Mouse (Mus musculus): ENCODE measurements around the gene Phf3.

Gene Phf3

DNA sequence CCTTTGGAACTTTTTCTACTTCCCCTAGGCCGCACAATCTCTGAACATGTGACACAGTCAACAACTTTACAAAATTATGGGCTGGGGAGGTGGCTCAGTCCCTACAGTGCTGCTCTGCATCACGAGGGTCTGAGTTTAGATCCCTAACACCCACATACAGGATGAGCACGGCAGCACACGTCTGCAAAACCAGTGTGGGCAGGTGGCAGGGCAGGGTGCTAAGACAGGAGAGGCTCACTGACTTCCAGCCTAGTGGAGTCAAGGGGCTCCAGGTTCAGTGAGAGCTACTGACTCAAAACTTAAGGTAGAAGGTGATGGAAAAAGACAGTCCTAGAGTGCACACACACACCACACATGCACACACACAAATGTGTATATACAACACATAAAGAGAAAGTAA is 40.9 kb downstream of the Phf3 start:
- no peak for DNase-seq (ENCODE audit: low spot score in 2 of 2)

GRCm38 (mm10) chr1:30819414-30819813 is 54.3 kb downstream of the Phf3 start:
- no peak for DNase-seq (ENCODE audit: low spot score in 2 of 2)

GRCm38 (mm10) chr1:30815609-30816008 is 58.1 kb downstream of the Phf3 start:
- no peak for DNase-seq (ENCODE audit: low spot score in 2 of 2)

GRCm38 (mm10) chr1:30814987-30815386 is 58.7 kb downstream of the Phf3 start:
- no peak for DNase-seq (ENCODE audit: low spot score in 2 of 2)

DNA sequence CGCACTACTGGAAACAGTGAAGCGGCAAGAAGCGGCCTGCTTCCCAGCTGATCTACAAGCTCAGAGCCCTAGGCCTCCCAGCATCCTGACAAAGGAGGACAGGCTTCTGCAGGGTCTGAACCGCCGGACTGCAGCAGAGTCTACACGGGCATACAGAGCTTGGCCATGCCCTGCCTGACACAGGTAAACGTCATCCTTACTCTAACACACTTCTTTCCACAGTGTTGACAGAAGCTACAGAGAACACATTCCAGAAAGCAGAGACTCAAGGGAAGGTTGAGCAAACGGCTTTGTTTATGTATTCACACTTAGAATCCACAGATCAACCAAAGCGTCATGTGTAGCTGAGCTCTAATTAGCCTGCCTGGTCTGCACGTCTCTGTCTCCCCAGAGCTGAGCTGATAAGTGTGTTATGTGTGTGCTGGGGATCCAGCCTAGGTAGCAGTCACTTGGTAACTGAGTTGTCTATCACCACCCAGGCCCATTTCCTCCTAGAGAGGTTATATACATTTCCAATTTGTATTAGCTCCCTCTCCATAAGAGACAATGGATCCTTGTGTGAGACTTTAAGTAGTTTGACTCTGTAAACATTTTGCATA is 65.5 kb downstream of the Phf3 start:
- DNase-seq (ENCODE audit: low spot score in 2 of 2), result peak in 1 of 2 experiments; percentile 48

DNA sequence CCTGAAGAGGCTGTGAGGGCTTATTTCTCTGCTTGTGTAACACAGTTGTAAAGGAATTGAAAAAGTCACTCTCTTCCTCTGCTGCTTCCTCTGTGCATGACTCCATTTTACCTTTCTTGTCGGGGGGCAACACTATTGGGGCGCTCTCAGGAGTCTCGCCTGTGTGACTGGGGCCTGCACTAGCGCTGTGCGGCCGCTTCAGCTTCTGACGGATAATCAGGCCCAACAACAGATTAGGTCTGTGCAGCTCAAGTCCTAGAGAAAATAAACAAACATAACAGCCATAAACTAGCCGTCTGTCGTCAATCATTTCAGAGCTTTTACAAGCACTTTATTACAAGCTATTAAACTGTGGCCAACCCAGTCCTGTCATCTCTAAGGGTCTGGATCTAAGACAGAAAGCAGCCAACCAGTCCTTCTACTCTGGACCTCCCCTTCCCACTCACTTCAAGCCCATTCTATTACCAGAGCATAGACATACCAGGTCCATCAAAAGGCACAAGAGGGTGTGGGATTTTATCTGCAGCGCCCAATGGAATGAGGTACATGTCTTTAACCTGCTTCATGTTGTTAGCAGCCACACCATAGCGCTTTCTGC is 67.9 kb downstream of the Phf3 start:
- peak in 1 of 2 experiments; percentile 47 for DNase-seq (ENCODE audit: low spot score in 2 of 2)

DNA sequence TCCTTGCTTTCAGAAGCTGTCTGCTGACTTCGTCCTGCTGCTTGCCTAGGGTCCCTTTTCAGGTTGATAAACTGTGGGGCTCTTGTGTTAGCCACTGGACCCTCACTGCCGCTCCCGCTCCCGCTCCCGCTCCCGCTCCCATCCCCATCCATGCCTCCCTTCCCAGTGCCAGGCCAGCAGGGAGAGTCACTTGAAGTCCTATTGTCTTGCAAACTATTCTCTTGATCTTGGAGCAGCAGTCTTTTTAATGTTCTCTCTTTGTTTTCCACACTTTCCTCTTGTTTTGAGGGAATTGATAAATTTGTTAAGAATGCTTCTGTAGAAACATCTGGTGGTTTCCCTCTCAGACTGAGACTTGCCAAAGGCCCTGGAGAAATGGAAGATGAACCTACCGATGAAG is 68.8 kb downstream of the Phf3 start:
- DNase-seq (ENCODE audit: low spot score in 2 of 2), result no peak

- DNase-seq (ENCODE audit: low spot score in 2 of 2), result peak in 1 of 2 experiments; percentile 50
These were observed 71.8 kb downstream of the Phf3 start for GRCm38 (mm10) chr1:30801911-30802310.

- DNase-seq (ENCODE audit: low spot score in 2 of 2), result no peak
These were observed 74.4 kb downstream of the Phf3 start for GRCm38 (mm10) chr1:30799277-30799834.

- DNase-seq (ENCODE audit: low spot score in 2 of 2), result peak in 1 of 2 experiments; percentile 54
These were observed 79.1 kb downstream of the Phf3 start for GRCm38 (mm10) chr1:30794606-30795005.

- peak in 1 of 2 experiments; percentile 42 for DNase-seq (ENCODE audit: low spot score in 2 of 2)
These were observed 80.3 kb downstream of the Phf3 start for GRCm38 (mm10) chr1:30793357-30793883.

DNA sequence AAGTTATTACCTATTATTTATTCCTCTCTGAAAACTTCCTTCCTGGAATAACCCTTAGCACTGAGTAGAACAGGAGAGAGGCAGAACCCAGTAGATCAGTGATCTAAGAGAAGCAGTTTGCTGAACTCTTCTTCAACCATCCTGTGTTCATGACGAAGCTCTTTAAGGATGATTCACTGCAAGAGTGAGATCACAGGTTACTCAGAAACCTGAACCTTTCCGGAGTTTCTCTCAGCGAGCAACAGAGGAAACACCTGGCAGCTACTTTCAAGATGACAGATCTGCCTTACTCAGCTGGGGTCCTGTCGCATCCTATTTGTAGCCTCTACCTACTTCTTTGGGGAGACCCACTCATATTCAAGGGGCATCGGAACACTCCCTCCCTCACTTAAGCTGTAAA is 80.8 kb downstream of the Phf3 start:
- DNase-seq (ENCODE audit: low spot score in 2 of 2), result no peak

GRCm38 (mm10) chr1:30790220-30790619 is 83.5 kb downstream of the Phf3 start:
- no peak for DNase-seq (ENCODE audit: low spot score in 2 of 2)

GRCm38 (mm10) chr1:30789689-30790088 is 84.0 kb downstream of the Phf3 start:
- peak in 1 of 2 experiments; percentile 16 for DNase-seq (ENCODE audit: low spot score in 2 of 2)

- DNase-seq (ENCODE audit: low spot score in 2 of 2), result peak in 1 of 2 experiments; percentile 5
These were observed 84.7 kb downstream of the Phf3 start for GRCm38 (mm10) chr1:30789001-30789400.

DNA sequence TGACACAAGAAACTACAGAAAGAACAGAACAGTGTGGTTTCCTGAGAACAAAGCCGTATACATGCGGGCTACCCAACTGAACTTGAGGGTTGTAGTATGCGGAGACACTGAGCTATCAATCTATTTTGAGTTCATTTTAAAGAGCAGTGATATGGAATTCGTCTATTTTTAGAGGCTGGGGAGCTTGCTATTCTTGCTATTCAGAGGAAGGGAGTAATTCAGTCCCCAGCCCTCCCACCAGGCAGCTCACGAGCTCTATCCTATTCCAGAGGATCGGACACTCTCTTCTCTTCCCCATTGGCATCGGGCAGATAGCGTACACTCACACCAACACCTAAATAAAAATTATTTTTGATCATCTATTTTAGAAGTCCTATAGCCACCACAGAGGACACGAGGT is 87.1 kb downstream of the Phf3 start:
- DNase-seq (ENCODE audit: low spot score in 2 of 2), result peak in 1 of 2 experiments; percentile 15

DNA sequence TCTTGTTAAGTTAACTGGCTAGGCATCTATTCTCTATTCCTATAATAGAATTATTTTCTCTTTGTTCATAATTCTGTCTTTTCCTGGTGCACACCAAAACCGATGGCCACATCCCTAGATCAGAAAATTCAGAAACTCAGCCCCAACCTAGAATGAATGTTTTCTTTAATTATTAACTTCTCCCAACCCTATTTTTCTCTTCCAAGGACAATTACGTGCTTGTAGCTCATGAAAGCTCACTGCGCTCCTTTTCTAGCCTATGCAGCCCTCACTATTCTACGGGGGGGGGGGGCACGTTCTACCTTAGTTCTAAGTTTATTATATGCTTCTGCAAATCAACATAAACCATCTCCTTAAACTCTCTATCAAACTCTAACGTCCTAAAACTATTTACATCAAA is 90.0 kb downstream of the Phf3 start:
- peak in 1 of 2 experiments; percentile 1 for DNase-seq (ENCODE audit: low spot score in 2 of 2)

- peak in 1 of 2 experiments; percentile 62 for DNase-seq (ENCODE audit: low spot score in 2 of 2)
These were observed 93.4 kb downstream of the Phf3 start for GRCm38 (mm10) chr1:30780293-30780692.

- DNase-seq (ENCODE audit: low spot score in 2 of 2), result peak in 1 of 2 experiments; percentile 34
These were observed 94.2 kb downstream of the Phf3 start for GRCm38 (mm10) chr1:30779562-30779961.

- peak in 1 of 2 experiments; percentile 58 for DNase-seq (ENCODE audit: low spot score in 2 of 2)
These were observed 95.2 kb downstream of the Phf3 start for GRCm38 (mm10) chr1:30778374-30779005.

DNA sequence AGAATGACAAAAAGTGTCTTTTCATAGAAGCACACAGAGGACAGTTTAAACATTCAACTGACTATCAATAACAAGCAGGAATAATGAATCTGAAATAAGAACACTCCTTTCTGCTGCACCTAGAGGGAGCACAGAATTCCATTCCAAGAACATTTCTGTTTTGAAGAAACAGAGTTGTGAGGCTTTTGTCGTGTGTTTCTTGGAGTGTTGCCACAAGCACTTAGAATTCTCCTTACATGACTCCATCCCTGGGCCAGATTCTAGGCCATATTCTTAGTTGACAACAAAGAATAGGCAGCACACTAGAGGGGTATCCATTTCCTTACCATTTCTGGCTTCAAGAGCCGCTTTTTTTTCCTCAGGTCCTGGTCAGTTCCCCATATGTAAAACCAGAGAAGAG is 97.5 kb downstream of the Phf3 start:
- no peak for DNase-seq (ENCODE audit: low spot score in 2 of 2)

DNA sequence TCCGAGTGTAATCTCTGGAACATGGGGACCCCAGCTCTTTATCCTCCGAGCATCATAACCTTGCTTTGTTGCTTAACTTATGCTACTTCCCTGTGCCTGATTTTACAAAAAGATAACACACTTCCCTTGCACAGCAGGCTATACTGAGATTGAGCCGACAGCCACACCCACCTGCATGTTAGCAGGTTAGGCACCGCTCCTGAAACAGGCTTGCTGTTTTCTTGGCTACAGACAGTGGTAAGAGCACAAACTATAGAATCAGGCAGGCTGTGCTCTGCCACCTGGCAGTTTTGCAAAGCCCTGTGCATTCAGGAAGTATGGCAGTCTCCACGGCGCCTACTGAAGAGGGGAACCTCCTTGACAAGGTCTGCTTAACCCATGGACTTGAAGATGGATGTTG is 100.1 kb downstream of the Phf3 start:
- DNase-seq (ENCODE audit: low spot score in 2 of 2), result no peak

DNA sequence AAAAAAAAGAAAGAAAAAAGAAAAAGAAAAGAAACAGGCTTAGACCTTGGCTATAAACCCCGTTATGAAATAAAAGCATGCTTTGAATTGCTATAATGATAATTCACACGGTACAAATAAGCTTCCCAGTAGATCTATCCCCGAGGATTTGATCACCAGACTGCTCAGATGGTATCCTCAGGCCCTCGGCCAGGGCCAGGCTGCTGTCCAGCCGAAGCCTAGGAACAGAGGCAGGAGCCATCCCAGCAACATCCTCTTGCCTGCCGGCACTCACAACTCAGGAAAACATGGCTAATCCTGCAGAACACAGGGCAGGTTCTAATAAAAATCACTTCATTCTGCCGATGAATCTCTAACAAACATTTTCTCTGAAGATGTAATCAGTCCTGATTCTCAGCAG is 100.9 kb downstream of the Phf3 start:
- no peak for DNase-seq (ENCODE audit: low spot score in 2 of 2)

All from spleen, postnatal 4 days (tissue).